ENCODE assay signal across 14 mouse cellular contexts in genomic region chr16:91763975-91764374, GRCm38 (mm10). TPM values are rescaled to one million over a fixed set of nuclear protein-coding genes. Genes with fewer than 3 reads are reported as not detected.
DNase-seq lines count a peak whose midpoint lies in the region; ATAC-seq and TF ChIP-seq lines count a peak whose summit lies in the region.
"Had no signal": no experiment of that assay in that cellular context is flagged by ENCODE, and none has a peak within 500 bp of the region (broad histone marks: within the 10 kb centered on the region; RNA-seq: fewer than 3 reads in every experiment).

No protein-coding gene starts in this region.

- no peak overlapping the region for H3K4me3 ChIP-seq in midbrain, embryonic 10.5 days
- H3K4me3 ChIP-seq in midbrain, embryonic 15.5 days = no peak overlapping the region
- H3K4me3 ChIP-seq in kidney, adult 2 months (ENCODE audit: insufficient read depth, low read depth, low read length) = no peak overlapping the region
- H3K4me3 ChIP-seq: neural tube, embryonic 13.5 days had no signal

- DNase-seq in heart, adult 11 months = peak; percentile 83
- DNase-seq in heart, postnatal 4 days = no peak
- DNase-seq in midbrain, embryonic 10.5 days (ENCODE audit: low spot score) = no peak
- peak; percentile 23 for DNase-seq in lung, postnatal 10 days
- no peak for DNase-seq in kidney, adult 9 months
- DNase-seq in kidney, adult 2 months = no peak
- DNase-seq: cerebellum, adult 18-20 months; gastrocnemius, postnatal 14 days; right cerebral cortex, postnatal 25 days; thymus, adult 18-20 months had no signal

- H3K27me3 ChIP-seq in midbrain, embryonic 10.5 days (ENCODE audit: low read depth, poor library complexity, severe bottlenecking) = no peaks in the 10 kb centered on the region
- no peaks in the 10 kb centered on the region for H3K27me3 ChIP-seq in midbrain, embryonic 15.5 days (replicated peaks)
- H3K27me3 ChIP-seq in kidney, adult 2 months (replicated peaks; ENCODE audit: control insufficient read depth, insufficient read depth, low read length) = no peaks in the 10 kb centered on the region
- H3K27me3 ChIP-seq: neural tube, embryonic 13.5 days had no signal

- no peak overlapping the region for H3K4me2 ChIP-seq in midbrain, embryonic 15.5 days
- H3K4me2 ChIP-seq: neural tube, embryonic 13.5 days had no signal

- no peak for TF ChIP-seq CTCF in kidney, adult 2 months (conservative IDR thresholded peaks at IDR 0.05; ENCODE audit: insufficient read depth, insufficient read length, low read depth, low read length)

- peaks cover 7% of the 10 kb centered on the region; the same call in 1 of the 2 replicates for H3K36me3 ChIP-seq in midbrain, embryonic 10.5 days
- H3K36me3 ChIP-seq in midbrain, embryonic 15.5 days (replicated peaks) = no peaks in the 10 kb centered on the region
- no peaks in the 10 kb centered on the region for H3K36me3 ChIP-seq in kidney, adult 2 months (ENCODE audit: control insufficient read depth, insufficient read depth, low read length)
- H3K36me3 ChIP-seq: neural tube, embryonic 13.5 days had no signal

- WGBS in midbrain, embryonic 10.5 days = 73% methylated on average over 6 of the region's 6 CpGs
- 51% methylated on average over 6 of the region's 6 CpGs for WGBS in midbrain, embryonic 15.5 days
- 65% methylated on average over 6 of the region's 6 CpGs for WGBS in kidney, adult 2 months

- H3K27ac ChIP-seq in midbrain, embryonic 10.5 days (replicated peaks) = peak overlapping the region; percentile 74
- H3K27ac ChIP-seq in midbrain, embryonic 15.5 days = no peak overlapping the region
- H3K27ac ChIP-seq in kidney, adult 2 months (ENCODE audit: insufficient read depth, low read depth, low read length) = no peak overlapping the region
- H3K27ac ChIP-seq: macrophage; neural tube, embryonic 13.5 days had no signal

- H3K4me1 ChIP-seq in midbrain, embryonic 10.5 days = peaks cover 63% of the 10 kb centered on the region
- H3K4me1 ChIP-seq in midbrain, embryonic 15.5 days = peaks cover 59% of the 10 kb centered on the region
- peaks cover 7% of the 10 kb centered on the region; the same call in 1 of the 2 replicates for H3K4me1 ChIP-seq in kidney, adult 2 months (ENCODE audit: control insufficient read depth, insufficient read depth, low read length)

- no peak overlapping the region for H3K9ac ChIP-seq in midbrain, embryonic 15.5 days
- H3K9ac ChIP-seq: neural tube, embryonic 13.5 days had no signal

- ATAC-seq in midbrain, embryonic 15.5 days (replicated peaks) = no peak

- no peak for TF ChIP-seq POLR2A in kidney, adult 2 months (IDR thresholded peaks at IDR 0.05; ENCODE audit: low read depth, low read length)

- no peaks in the 10 kb centered on the region for H3K9me3 ChIP-seq in midbrain, embryonic 10.5 days (replicated peaks)
- H3K9me3 ChIP-seq in midbrain, embryonic 15.5 days = no peaks in the 10 kb centered on the region
- H3K9me3 ChIP-seq: G1E; neural tube, embryonic 13.5 days had no signal

RNA-seq across cellular contexts. Expression of gene Itsn1, which starts 34.9 kb away (rescaled TPM):
- total RNA-seq in heart, postnatal 4 days (2021) = 10 to 100 TPM; 37.9 to 50.7 TPM
- polyA plus RNA-seq in midbrain, embryonic 10.5 days (2016; fragmentation: Nextera tagmentation; extraction: Ambion mirVana) = 49.5 and 53.0 TPM in 2 replicates
- polyA plus RNA-seq in midbrain, embryonic 15.5 days (2015; fragmentation: Nextera tagmentation; extraction: Ambion mirVana) = 63.5 and 68.6 TPM in 2 replicates
- 20.5 and 22.9 TPM in 2 replicates for polyA plus RNA-seq in kidney, adult 2 months (2012; rRNA removed)

RNA-seq across cellular contexts. Expression of gene Cryzl1, which starts 35.2 kb away (rescaled TPM):
- total RNA-seq in heart, postnatal 4 days (2021) = 10 to 100 TPM; 29.7 to 31.2 TPM
- 71.2 and 72.5 TPM in 2 replicates for polyA plus RNA-seq in midbrain, embryonic 10.5 days (2016; fragmentation: Nextera tagmentation; extraction: Ambion mirVana)
- 115 and 127 TPM in 2 replicates for polyA plus RNA-seq in midbrain, embryonic 15.5 days (2015; fragmentation: Nextera tagmentation; extraction: Ambion mirVana)
- polyA plus RNA-seq in kidney, adult 2 months (2012; rRNA removed) = 29.5 and 31.1 TPM in 2 replicates

Comparison
In these comparisons a context has a peak if more than half of its experiments do, and no peak if none do; other contexts are left out.
1. DNase-seq: peak in heart, adult 11 months (single experiment) and lung, postnatal 10 days (single experiment); none in heart, postnatal 4 days (single experiment), midbrain, embryonic 10.5 days (single experiment), kidney, adult 9 months (single experiment) and kidney, adult 2 months (single experiment).